Mouse (Mus musculus): ENCODE measurements around the gene Tmem178b. TPM values are rescaled to one million over a fixed set of nuclear protein-coding genes. Genes with fewer than 3 reads are reported as not detected.

Tmem178b gene
- polyA plus RNA-seq, 1 experiment from 2014 or later = 0.14 TPM

- no peak overlapping the region for H3K4me2 ChIP-seq (ENCODE audit: low read depth, low read length)
- no peak for ATAC-seq (ENCODE audit: low read depth)
- no peaks in the 10 kb centered on the region for H3K36me3 ChIP-seq (ENCODE audit: control insufficient read depth, insufficient read depth, low read length)
- no peak overlapping the region for H3K9ac ChIP-seq (ENCODE audit: low read length)
- no peaks in the 10 kb centered on the region for H3K27me3 ChIP-seq (ENCODE audit: control insufficient read depth, insufficient read depth, low read depth, low read length)
- H3K4me1 ChIP-seq (replicated peaks; ENCODE audit: control insufficient read depth, insufficient read depth, low read length) = no peaks in the 10 kb centered on the region
- no peak overlapping the region for H3K4me3 ChIP-seq (ENCODE audit: low read length)
- WGBS = 73% methylated on average over 4 of the region's 4 CpGs
- no peaks in the 10 kb centered on the region for H3K9me3 ChIP-seq (ENCODE audit: control insufficient read depth, low read length)
- H3K27ac ChIP-seq (ENCODE audit: low read length) = no peak overlapping the region
Measured at GRCm38 (mm10) chr6:40023592-40024335, 150.7 kb downstream of the Tmem178b start.

GRCm38 (mm10) chr6:40024336-40024934 lies 151.4 kb downstream of the Tmem178b start:
- no peaks in the 10 kb centered on the region for H3K27me3 ChIP-seq (ENCODE audit: control insufficient read depth, insufficient read depth, low read depth, low read length)
- no peaks in the 10 kb centered on the region for H3K36me3 ChIP-seq (ENCODE audit: control insufficient read depth, insufficient read depth, low read length)
- H3K9ac ChIP-seq (ENCODE audit: low read length) = no peak overlapping the region
- 86% methylated on average over 5 of the region's 5 CpGs for WGBS
- ATAC-seq (ENCODE audit: low read depth) = no peak
- H3K4me3 ChIP-seq (ENCODE audit: low read length) = no peak overlapping the region
- H3K4me1 ChIP-seq (replicated peaks; ENCODE audit: control insufficient read depth, insufficient read depth, low read length) = no peaks in the 10 kb centered on the region
- H3K9me3 ChIP-seq (ENCODE audit: control insufficient read depth, low read length) = no peaks in the 10 kb centered on the region
- no peak overlapping the region for H3K4me2 ChIP-seq (ENCODE audit: low read depth, low read length)
- H3K27ac ChIP-seq (ENCODE audit: low read length) = no peak overlapping the region

GRCm38 (mm10) chr6:40032901-40033300 lies 159.8 kb downstream of the Tmem178b start:
- Histone ChIP-seq H3K36me3 (ENCODE audit: control insufficient read depth, insufficient read depth, low read length) (no peaks in the 10 kb centered on the region), H3K9ac (ENCODE audit: low read length) (no peak overlapping the region), H3K9me3 (ENCODE audit: control insufficient read depth, low read length) (no peaks in the 10 kb centered on the region), H3K4me2 (ENCODE audit: low read depth, low read length) (no peak overlapping the region), H3K4me1 (replicated peaks; ENCODE audit: control insufficient read depth, insufficient read depth, low read length) (no peaks in the 10 kb centered on the region), H3K4me3 (ENCODE audit: low read length) (no peak overlapping the region), H3K27me3 (ENCODE audit: control insufficient read depth, insufficient read depth, low read depth, low read length) (no peaks in the 10 kb centered on the region), H3K27ac (ENCODE audit: low read length) (no peak overlapping the region)
- ATAC-seq (ENCODE audit: low read depth) = no peak

- no peak overlapping the region for H3K4me3 ChIP-seq (ENCODE audit: low read length)
- no peaks in the 10 kb centered on the region for H3K36me3 ChIP-seq (ENCODE audit: control insufficient read depth, insufficient read depth, low read length)
- no peaks in the 10 kb centered on the region for H3K4me1 ChIP-seq (replicated peaks; ENCODE audit: control insufficient read depth, insufficient read depth, low read length)
- 83% methylated on average over 3 of the region's 3 CpGs for WGBS
- no peak overlapping the region for H3K4me2 ChIP-seq (ENCODE audit: low read depth, low read length)
- H3K9ac ChIP-seq (ENCODE audit: low read length) = no peak overlapping the region
- no peaks in the 10 kb centered on the region for H3K9me3 ChIP-seq (ENCODE audit: control insufficient read depth, low read length)
- H3K27ac ChIP-seq (ENCODE audit: low read length) = no peak overlapping the region
- no peak for ATAC-seq (ENCODE audit: low read depth)
- no peaks in the 10 kb centered on the region for H3K27me3 ChIP-seq (ENCODE audit: control insufficient read depth, insufficient read depth, low read depth, low read length)
Measured at GRCm38 (mm10) chr6:40033935-40034334, 160.9 kb downstream of the Tmem178b start.

GRCm38 (mm10) chr6:40048969-40049908 lies 176.2 kb downstream of the Tmem178b start:
- H3K4me1 ChIP-seq (replicated peaks; ENCODE audit: control insufficient read depth, insufficient read depth, low read length) = no peaks in the 10 kb centered on the region
- no peaks in the 10 kb centered on the region for H3K27me3 ChIP-seq (ENCODE audit: control insufficient read depth, insufficient read depth, low read depth, low read length)
- 37% methylated on average over 11 of the region's 11 CpGs for WGBS
- no peak overlapping the region for H3K9ac ChIP-seq (ENCODE audit: low read length)
- H3K9me3 ChIP-seq (ENCODE audit: control insufficient read depth, low read length) = no peaks in the 10 kb centered on the region
- ATAC-seq (ENCODE audit: low read depth) = no peak
- no peak overlapping the region for H3K4me2 ChIP-seq (ENCODE audit: low read depth, low read length)
- no peaks in the 10 kb centered on the region for H3K36me3 ChIP-seq (ENCODE audit: control insufficient read depth, insufficient read depth, low read length)
- no peak overlapping the region for H3K4me3 ChIP-seq (ENCODE audit: low read length)
- no peak overlapping the region for H3K27ac ChIP-seq (ENCODE audit: low read length)

GRCm38 (mm10) chr6:40049909-40050484 lies 176.9 kb downstream of the Tmem178b start:
- Histone ChIP-seq H3K4me2 (ENCODE audit: low read depth, low read length) (no peak overlapping the region), H3K4me1 (replicated peaks; ENCODE audit: control insufficient read depth, insufficient read depth, low read length) (no peaks in the 10 kb centered on the region), H3K27me3 (ENCODE audit: control insufficient read depth, insufficient read depth, low read depth, low read length) (no peaks in the 10 kb centered on the region), H3K9ac (ENCODE audit: low read length) (no peak overlapping the region), H3K36me3 (ENCODE audit: control insufficient read depth, insufficient read depth, low read length) (no peaks in the 10 kb centered on the region), H3K9me3 (ENCODE audit: control insufficient read depth, low read length) (no peaks in the 10 kb centered on the region), H3K4me3 (ENCODE audit: low read length) (no peak overlapping the region), H3K27ac (ENCODE audit: low read length) (no peak overlapping the region)
- WGBS = 73% methylated on average over 6 of the region's 6 CpGs
- no peak for ATAC-seq (ENCODE audit: low read depth)

- 74% methylated on average over 2 of the region's 2 CpGs for WGBS
- ATAC-seq (ENCODE audit: low read depth) = no peak
- no peaks in the 10 kb centered on the region for H3K36me3 ChIP-seq (ENCODE audit: control insufficient read depth, insufficient read depth, low read length)
- no peak overlapping the region for H3K27ac ChIP-seq (ENCODE audit: low read length)
- H3K9me3 ChIP-seq (ENCODE audit: control insufficient read depth, low read length) = no peaks in the 10 kb centered on the region
- no peak overlapping the region for H3K4me3 ChIP-seq (ENCODE audit: low read length)
- H3K9ac ChIP-seq (ENCODE audit: low read length) = no peak overlapping the region
- H3K4me2 ChIP-seq (ENCODE audit: low read depth, low read length) = no peak overlapping the region
- no peaks in the 10 kb centered on the region for H3K27me3 ChIP-seq (ENCODE audit: control insufficient read depth, insufficient read depth, low read depth, low read length)
- no peaks in the 10 kb centered on the region for H3K4me1 ChIP-seq (replicated peaks; ENCODE audit: control insufficient read depth, insufficient read depth, low read length)
Measured at GRCm38 (mm10) chr6:40051698-40052097, 178.6 kb downstream of the Tmem178b start.

GRCm38 (mm10) chr6:40052593-40052992 lies 179.5 kb downstream of the Tmem178b start:
- no peak for ATAC-seq (ENCODE audit: low read depth)
- Histone ChIP-seq H3K4me3 (ENCODE audit: low read length) (no peak overlapping the region), H3K27me3 (ENCODE audit: control insufficient read depth, insufficient read depth, low read depth, low read length) (no peaks in the 10 kb centered on the region), H3K36me3 (ENCODE audit: control insufficient read depth, insufficient read depth, low read length) (no peaks in the 10 kb centered on the region), H3K9me3 (ENCODE audit: control insufficient read depth, low read length) (no peaks in the 10 kb centered on the region), H3K9ac (ENCODE audit: low read length) (no peak overlapping the region), H3K4me2 (ENCODE audit: low read depth, low read length) (no peak overlapping the region), H3K27ac (ENCODE audit: low read length) (no peak overlapping the region), H3K4me1 (replicated peaks; ENCODE audit: control insufficient read depth, insufficient read depth, low read length) (no peaks in the 10 kb centered on the region)
- 69% methylated on average over 1 of the region's 1 CpGs for WGBS

- H3K27ac ChIP-seq (ENCODE audit: low read length) = no peak overlapping the region
- H3K27me3 ChIP-seq (ENCODE audit: control insufficient read depth, insufficient read depth, low read depth, low read length) = no peaks in the 10 kb centered on the region
- H3K9me3 ChIP-seq (ENCODE audit: control insufficient read depth, low read length) = no peaks in the 10 kb centered on the region
- no peak for ATAC-seq (ENCODE audit: low read depth)
- H3K4me3 ChIP-seq (ENCODE audit: low read length) = no peak overlapping the region
- H3K4me2 ChIP-seq (ENCODE audit: low read depth, low read length) = no peak overlapping the region
- H3K4me1 ChIP-seq (replicated peaks; ENCODE audit: control insufficient read depth, insufficient read depth, low read length) = no peaks in the 10 kb centered on the region
- WGBS = 33% methylated on average over 3 of the region's 3 CpGs
- no peak overlapping the region for H3K9ac ChIP-seq (ENCODE audit: low read length)
- no peaks in the 10 kb centered on the region for H3K36me3 ChIP-seq (ENCODE audit: control insufficient read depth, insufficient read depth, low read length)
Measured at GRCm38 (mm10) chr6:40059466-40059865, 186.4 kb downstream of the Tmem178b start.
